Comparison of ENCODE assay signal across 12 mouse cellular contexts in the genomic region with DNA sequence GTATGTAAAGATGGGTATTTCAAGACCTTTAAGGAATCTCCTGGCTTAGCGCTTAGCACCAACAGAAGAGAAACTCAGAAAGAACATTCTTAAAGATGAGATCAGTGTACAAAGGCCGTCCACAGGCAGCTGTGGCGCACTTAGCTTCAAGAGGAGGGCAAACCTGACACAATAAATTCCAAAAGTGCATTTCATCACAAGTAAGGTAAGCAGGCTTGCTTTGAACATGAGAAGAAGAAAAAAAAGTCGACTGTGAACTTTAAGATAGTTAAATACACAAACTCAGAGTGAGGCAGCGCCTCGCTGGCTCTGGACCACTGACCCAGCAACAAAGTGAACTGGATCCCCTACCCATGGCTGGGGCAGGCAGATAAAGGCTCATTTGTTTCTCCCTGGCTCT. TPM values are rescaled to one million over a fixed set of nuclear protein-coding genes. Genes with fewer than 3 reads are reported as not detected.
DNase-seq lines count a peak whose midpoint lies in the region; ATAC-seq and TF ChIP-seq lines count a peak whose summit lies in the region.
"Had no signal": no experiment of that assay in that cellular context is flagged by ENCODE, and none has a peak within 500 bp of the region (broad histone marks: within the 10 kb centered on the region; RNA-seq: fewer than 3 reads in every experiment).

No protein-coding gene starts in this region.

- H3K27ac ChIP-seq in embryonic facial prominence, embryonic 11.5 days (replicated peaks; ENCODE audit: low read depth, low read length), result peak overlapping the region; percentile 32; the same call in 1 of the 2 replicates
- peak overlapping the region; percentile 74 for H3K27ac ChIP-seq in hindbrain, embryonic 11.5 days (ENCODE audit: low read depth, low read length)
- 0 out of 2 replicates have a peak overlapping the region, but pooled peaks have one; percentile 51 for H3K27ac ChIP-seq in midbrain, postnatal 0 days (ENCODE audit: low read depth, low read length)
- H3K27ac ChIP-seq: limb, embryonic 15.5 days; stomach, embryonic 15.5 days had no signal

- DNase-seq in kidney, adult 9 months, result peak; percentile 24
- no peak for DNase-seq in kidney, postnatal 14 days
- DNase-seq in embryonic facial prominence, embryonic 11.5 days (ENCODE audit: low spot score), result peak; percentile 19
- no peak for DNase-seq in hindbrain, embryonic 11.5 days (ENCODE audit: low spot score)
- no peak for DNase-seq in midbrain, postnatal 0 days (ENCODE audit: low spot score)
- no peak for DNase-seq in layer of hippocampus, adult 9-10 months (ENCODE audit: low spot score)
- DNase-seq in left cerebral cortex, adult 11 months (ENCODE audit: low spot score), result no peak
- DNase-seq: heart, adult 18-20 months had no signal

- TF ChIP-seq CTCF in midbrain, postnatal 0 days (IDR thresholded peaks at IDR 0.05), result no peak

- no peaks in the 10 kb centered on the region for H3K27me3 ChIP-seq in embryonic facial prominence, embryonic 11.5 days (ENCODE audit: control insufficient read depth, insufficient read depth, low read length)
- no peaks in the 10 kb centered on the region for H3K27me3 ChIP-seq in hindbrain, embryonic 11.5 days (ENCODE audit: control insufficient read depth, insufficient read depth, low read length)
- no peaks in the 10 kb centered on the region for H3K27me3 ChIP-seq in midbrain, postnatal 0 days (ENCODE audit: insufficient read depth, low read length)
- H3K27me3 ChIP-seq: limb, embryonic 15.5 days; stomach, embryonic 15.5 days had no signal

- no peak overlapping the region for H3K4me2 ChIP-seq in embryonic facial prominence, embryonic 11.5 days (ENCODE audit: low read depth, low read length)
- H3K4me2 ChIP-seq in hindbrain, embryonic 11.5 days (replicated peaks; ENCODE audit: low read depth, low read length), result peak overlapping the region; percentile 6; the same call in 1 of the 2 replicates
- no peak overlapping the region for H3K4me2 ChIP-seq in midbrain, postnatal 0 days (ENCODE audit: low read depth, low read length, poor library complexity, severe bottlenecking)
- H3K4me2 ChIP-seq: limb, embryonic 15.5 days; stomach, embryonic 15.5 days had no signal

- no peaks in the 10 kb centered on the region for H3K9me3 ChIP-seq in embryonic facial prominence, embryonic 11.5 days (replicated peaks; ENCODE audit: control insufficient read depth, low read length)
- no peaks in the 10 kb centered on the region for H3K9me3 ChIP-seq in hindbrain, embryonic 11.5 days (ENCODE audit: control insufficient read depth, low read length)
- H3K9me3 ChIP-seq in midbrain, postnatal 0 days (ENCODE audit: low read length), result no peaks in the 10 kb centered on the region
- H3K9me3 ChIP-seq: G1E; limb, embryonic 15.5 days; stomach, embryonic 15.5 days had no signal

- no peak overlapping the region for H3K4me3 ChIP-seq in embryonic facial prominence, embryonic 11.5 days (ENCODE audit: low read depth, low read length)
- H3K4me3 ChIP-seq in hindbrain, embryonic 11.5 days (ENCODE audit: low read depth, low read length), result no peak overlapping the region
- no peak overlapping the region for H3K4me3 ChIP-seq in midbrain, postnatal 0 days (ENCODE audit: low read depth, low read length)
- H3K4me3 ChIP-seq: limb, embryonic 15.5 days; stomach, embryonic 15.5 days had no signal

- no peak for ATAC-seq in embryonic facial prominence, embryonic 11.5 days (replicated peaks; ENCODE audit: insufficient number of reproducible peaks, low FRiP score, low TSS enrichment, low read depth)
- no peak for ATAC-seq in hindbrain, embryonic 11.5 days (ENCODE audit: low FRiP score)
- no peak for ATAC-seq in midbrain, postnatal 0 days (ENCODE audit: low FRiP score)
- no peak for ATAC-seq in inflammation-experienced regulatory T-cells, adult 6 months

- no peaks in the 10 kb centered on the region for H3K36me3 ChIP-seq in embryonic facial prominence, embryonic 11.5 days (replicated peaks; ENCODE audit: control insufficient read depth, insufficient read depth, low read depth, low read length)
- H3K36me3 ChIP-seq in hindbrain, embryonic 11.5 days (ENCODE audit: control insufficient read depth, insufficient read depth, low read length), result no peaks in the 10 kb centered on the region
- H3K36me3 ChIP-seq in midbrain, postnatal 0 days (ENCODE audit: insufficient read depth, low read length), result no peaks in the 10 kb centered on the region
- H3K36me3 ChIP-seq: G1E; limb, embryonic 15.5 days; stomach, embryonic 15.5 days had no signal

- H3K9ac ChIP-seq in embryonic facial prominence, embryonic 11.5 days (replicated peaks; ENCODE audit: low read length), result peak overlapping the region; percentile 32
- 0 out of 2 replicates have a peak overlapping the region, but pooled peaks have one; percentile 7 for H3K9ac ChIP-seq in hindbrain, embryonic 11.5 days (ENCODE audit: low read depth, low read length)
- no peak overlapping the region for H3K9ac ChIP-seq in midbrain, postnatal 0 days (replicated peaks; ENCODE audit: low read length, poor library complexity, severe bottlenecking)
- H3K9ac ChIP-seq: limb, embryonic 15.5 days; stomach, embryonic 15.5 days had no signal

- H3K4me1 ChIP-seq in embryonic facial prominence, embryonic 11.5 days (ENCODE audit: control insufficient read depth, insufficient read depth, low read length), result no peaks in the 10 kb centered on the region; the same call in 1 of the 2 replicates
- peaks cover 3% of the 10 kb centered on the region; the same call in 1 of the 2 replicates for H3K4me1 ChIP-seq in hindbrain, embryonic 11.5 days (replicated peaks; ENCODE audit: control insufficient read depth, insufficient read depth, low read length)
- 0 out of 2 replicates have a peak, but pooled peaks cover 3% of the 10 kb centered on the region for H3K4me1 ChIP-seq in midbrain, postnatal 0 days (ENCODE audit: insufficient read depth, low read length)
- H3K4me1 ChIP-seq: stomach, embryonic 15.5 days had no signal

- WGBS in embryonic facial prominence, embryonic 11.5 days, result 32% methylated on average over 6 of the region's 6 CpGs
- 47% methylated on average over 6 of the region's 6 CpGs for WGBS in hindbrain, embryonic 11.5 days
- WGBS in midbrain, postnatal 0 days, result 43% methylated on average over 6 of the region's 6 CpGs

RNA-seq across cellular contexts. Expression of a gene that starts 4.0 kb away (rescaled TPM):
- polyA plus RNA-seq in embryonic facial prominence, embryonic 11.5 days (2014; fragmentation: Nextera tagmentation; extraction: Ambion mirVana), result 7.1 and 7.8 TPM in 2 replicates
- 11.0 and 14.4 TPM in 2 replicates for polyA plus RNA-seq in hindbrain, embryonic 11.5 days (2014; fragmentation: Nextera tagmentation; extraction: Ambion mirVana)
- total RNA-seq in midbrain, postnatal 0 days (2014; rRNA removed), result 10.7 and 23.7 TPM in 2 replicates
- 17.0 and 18.9 TPM in 2 replicates for polyA plus RNA-seq in midbrain, postnatal 0 days (2015; fragmentation: Nextera tagmentation; extraction: Ambion mirVana)
- under 1 TPM in 2 of 3 experiments, not detected in 1; 0.50 to 0.57 TPM for polyA plus RNA-seq in inflammation-experienced regulatory T-cells, adult 6 months (2017; shearing (Covaris generic))

RNA-seq across cellular contexts. Expression of a gene that starts 13.3 kb away (rescaled TPM):
- polyA plus RNA-seq in embryonic facial prominence, embryonic 11.5 days (2014; fragmentation: Nextera tagmentation; extraction: Ambion mirVana), result 2.2 and 3.3 TPM in 2 replicates
- 2.5 and 3.2 TPM in 2 replicates for polyA plus RNA-seq in hindbrain, embryonic 11.5 days (2014; fragmentation: Nextera tagmentation; extraction: Ambion mirVana)
- total RNA-seq in midbrain, postnatal 0 days (2014; rRNA removed), result 4.5 and 5.4 TPM in 2 replicates
- polyA plus RNA-seq in midbrain, postnatal 0 days (2015; fragmentation: Nextera tagmentation; extraction: Ambion mirVana), result 1.7 and 1.9 TPM in 2 replicates
- 1 to 10 TPM; 1.7 to 2.4 (median 2.3) TPM for polyA plus RNA-seq in inflammation-experienced regulatory T-cells, adult 6 months (2017; shearing (Covaris generic))

RNA-seq across cellular contexts. Expression of a gene that starts 52.2 kb away (rescaled TPM):
- polyA plus RNA-seq in embryonic facial prominence, embryonic 11.5 days (2014; fragmentation: Nextera tagmentation; extraction: Ambion mirVana), result 82.3 and 92.2 TPM in 2 replicates
- 79.4 and 82.1 TPM in 2 replicates for polyA plus RNA-seq in hindbrain, embryonic 11.5 days (2014; fragmentation: Nextera tagmentation; extraction: Ambion mirVana)
- total RNA-seq in midbrain, postnatal 0 days (2014; rRNA removed), result 105 and 153 TPM in 2 replicates
- polyA plus RNA-seq in midbrain, postnatal 0 days (2015; fragmentation: Nextera tagmentation; extraction: Ambion mirVana), result 91.3 and 99.0 TPM in 2 replicates
- 10 to 100 TPM; 38.4 to 45.4 (median 43.2) TPM for polyA plus RNA-seq in inflammation-experienced regulatory T-cells, adult 6 months (2017; shearing (Covaris generic))

RNA-seq across cellular contexts. Expression of a gene that starts 52.3 kb away (rescaled TPM):
- polyA plus RNA-seq in embryonic facial prominence, embryonic 11.5 days (2014; fragmentation: Nextera tagmentation; extraction: Ambion mirVana), result 2.5 and 3.9 TPM in 2 replicates
- 4.1 and 4.3 TPM in 2 replicates for polyA plus RNA-seq in hindbrain, embryonic 11.5 days (2014; fragmentation: Nextera tagmentation; extraction: Ambion mirVana)
- 22.9 and 23.6 TPM in 2 replicates for total RNA-seq in midbrain, postnatal 0 days (2014; rRNA removed)
- polyA plus RNA-seq in midbrain, postnatal 0 days (2015; fragmentation: Nextera tagmentation; extraction: Ambion mirVana), result 4.8 and 4.9 TPM in 2 replicates
- polyA plus RNA-seq in inflammation-experienced regulatory T-cells, adult 6 months (2017; shearing (Covaris generic)), result 1 to 10 TPM in 2 of 3 experiments, under 1 TPM in 1; 0.88 to 1.6 (median 1.4) TPM

Comparison
In these comparisons a context has a peak if more than half of its experiments do, and no peak if none do; other contexts are left out.
1. DNase-seq: peak in kidney, adult 9 months (single experiment) and embryonic facial prominence, embryonic 11.5 days (single experiment); none in kidney, postnatal 14 days (single experiment), hindbrain, embryonic 11.5 days (single experiment), midbrain, postnatal 0 days (single experiment), layer of hippocampus, adult 9-10 months (single experiment) and left cerebral cortex, adult 11 months (single experiment).
2. Peak in every context shown above with its lines, with median percentiles within 50 percentile points of each other: H3K27ac ChIP-seq.